Mouse (Mus musculus): ENCODE measurements around the gene Arl6ip6. TPM values are rescaled to one million over a fixed set of nuclear protein-coding genes. Genes with fewer than 3 reads are reported as not detected.
A peak's percentile ranks its signal among the peaks of the same experiment; 100 is the strongest.

Arl6ip6 gene
- total RNA-seq (2014; fragmentation: Nextera tagmentation): 35.0 and 44.3 TPM in 2 replicates
- 24.7 and 26.1 TPM in 2 replicates for total RNA-seq (2017)

- ATAC-seq (replicated peaks; ENCODE audit: poor library complexity, severe bottlenecking): peak; percentile 70
Observed at GRCm38 (mm10) chr2:53191523-53192220, at the start of gene Arl6ip6. Gene Arl6ip6 (plus strand): TSS chr2:53191726.

- ATAC-seq (replicated peaks; ENCODE audit: poor library complexity, severe bottlenecking): 0 out of 2 replicates have a peak, but pooled peaks have one; percentile 22
Observed at GRCm38 (mm10) chr2:53146852-53147251, 44.7 kb upstream of the Arl6ip6 start.

GRCm38 (mm10) chr2:53173966-53174365 is 17.6 kb upstream of the Arl6ip6 start:
- no peak for ATAC-seq (replicated peaks; ENCODE audit: poor library complexity, severe bottlenecking)

- ATAC-seq (replicated peaks; ENCODE audit: poor library complexity, severe bottlenecking): no peak
Observed at GRCm38 (mm10) chr2:53178966-53179365, 12.6 kb upstream of the Arl6ip6 start.

GRCm38 (mm10) chr2:53179876-53180275 is 11.7 kb upstream of the Arl6ip6 start:
- no peak for ATAC-seq (replicated peaks; ENCODE audit: poor library complexity, severe bottlenecking)

GRCm38 (mm10) chr2:53189811-53190210 is 1.7 kb upstream of the Arl6ip6 start:
- ATAC-seq (replicated peaks; ENCODE audit: poor library complexity, severe bottlenecking): no peak

- peak; percentile 79 for ATAC-seq (replicated peaks; ENCODE audit: poor library complexity, severe bottlenecking)
Observed at GRCm38 (mm10) chr2:53190684-53191511, 628 bp upstream of the Arl6ip6 start, which contains the start of gene Prpf40a. Gene Prpf40a (minus strand): TSS chr2:53191284.

- no peak for ATAC-seq (replicated peaks; ENCODE audit: poor library complexity, severe bottlenecking)
Observed at GRCm38 (mm10) chr2:53192386-53192785, 860 bp downstream of the Arl6ip6 start.

GRCm38 (mm10) chr2:53196431-53196830 is 4.9 kb downstream of the Arl6ip6 start:
- ATAC-seq (replicated peaks; ENCODE audit: poor library complexity, severe bottlenecking): no peak

- no peak for ATAC-seq (replicated peaks; ENCODE audit: poor library complexity, severe bottlenecking)
Observed at GRCm38 (mm10) chr2:53199203-53199602, 7.7 kb downstream of the Arl6ip6 start.

GRCm38 (mm10) chr2:53200164-53200885 is 8.8 kb downstream of the Arl6ip6 start:
- peak; percentile 95 for ATAC-seq (replicated peaks; ENCODE audit: poor library complexity, severe bottlenecking)

- no peak for ATAC-seq (replicated peaks; ENCODE audit: poor library complexity, severe bottlenecking)
Observed at GRCm38 (mm10) chr2:53204373-53205274, 13.1 kb downstream of the Arl6ip6 start.

GRCm38 (mm10) chr2:53206749-53207148 is 15.2 kb downstream of the Arl6ip6 start:
- ATAC-seq (replicated peaks; ENCODE audit: poor library complexity, severe bottlenecking): no peak

- ATAC-seq (replicated peaks; ENCODE audit: poor library complexity, severe bottlenecking): no peak
Observed at GRCm38 (mm10) chr2:53213493-53213892, 22.0 kb downstream of the Arl6ip6 start.

GRCm38 (mm10) chr2:53222242-53222641 is 30.7 kb downstream of the Arl6ip6 start:
- ATAC-seq (replicated peaks; ENCODE audit: poor library complexity, severe bottlenecking): no peak

GRCm38 (mm10) chr2:53256982-53257381 is 65.5 kb downstream of the Arl6ip6 start:
- ATAC-seq (replicated peaks; ENCODE audit: poor library complexity, severe bottlenecking): no peak

Data from granulocyte monocyte progenitor cell, adult 5-6 weeks (primary cell).